Mouse (Mus musculus) left cerebral cortex, postnatal 14 days (tissue): ENCODE data around the gene Syngap1. TPM values are rescaled to one million over a fixed set of nuclear protein-coding genes. Genes with fewer than 3 reads are reported as not detected.

Experiments used
- DNase-seq, 2 experiments: peaks; one replicate each; pipeline ENCODE4 v3.0.0; 2021 to 2022; ENCODE audit warnings: low spot score in 2 of 2, mixed read lengths in 1 of 2
- intact Hi-C: fragments of 180-260 bp; cut with DNase I; formaldehyde crosslinking; loops from one replicate; pipeline ENCODE4 v1.15.1; 2025
- microRNA-seq, 2 experiments: library from miRNA; unstranded; fragments of <30 nt; microRNA quantifications; one replicate each; pipeline ENCODE4 v1.2.0; 2022
- total RNA-seq, 2 experiments: library from RNA; stranded (reverse); gene quantifications; 2 replicates each; pipeline ENCODE4 v1.2.3; 2021

Syngap1 gene
- total RNA-seq, 2 experiments from 2014 or later: 594 to 653 TPM

DNA sequence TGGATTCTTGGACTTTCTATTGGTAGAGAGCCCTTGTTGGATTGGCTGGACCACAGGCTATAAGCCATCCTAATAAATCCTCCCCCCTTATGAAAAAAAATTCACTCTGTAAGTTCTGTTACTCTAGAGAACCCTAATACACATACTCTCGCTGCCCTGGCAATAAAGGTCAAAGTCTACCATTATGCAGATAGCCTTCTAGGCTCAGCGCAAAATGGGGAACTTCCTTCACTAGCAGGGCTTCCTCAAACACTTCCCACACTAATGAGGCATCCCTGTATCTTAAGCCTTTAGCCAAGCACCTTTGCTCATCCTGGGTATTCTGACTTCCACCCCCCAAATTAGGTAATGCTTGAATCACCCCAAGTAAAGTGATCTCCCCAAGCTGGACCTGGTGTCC, 67.2 kb downstream of the Syngap1 start:
- no peak for DNase-seq
- intact Hi-C loops: no loop called here

DNA sequence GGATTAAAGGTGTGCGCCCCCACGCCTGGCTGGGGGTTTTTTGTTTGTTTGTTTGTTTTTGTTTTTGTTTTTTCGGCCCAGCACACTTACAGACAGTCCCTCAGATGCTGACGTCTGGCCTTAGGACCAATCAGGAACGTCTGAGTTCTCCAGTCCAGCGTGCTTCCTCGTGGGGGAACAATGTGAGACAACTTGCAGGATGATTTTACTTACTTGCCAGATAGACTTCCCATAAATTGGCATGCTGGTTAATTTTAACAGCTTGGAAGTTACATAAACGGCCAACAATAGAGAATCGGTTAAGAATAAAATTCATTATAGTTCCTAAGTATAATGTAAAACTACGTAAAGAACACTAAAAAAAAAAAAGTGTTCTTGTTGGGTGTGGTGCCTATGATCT, 70.1 kb downstream of the Syngap1 start:
- DNase-seq: peak; percentile 30 to 54
- intact Hi-C loops: loop anchor here (10.0 kb wide), 1 partner anchor 66 kb away; the partner anchor contains the start of gene Syngap1

DNA sequence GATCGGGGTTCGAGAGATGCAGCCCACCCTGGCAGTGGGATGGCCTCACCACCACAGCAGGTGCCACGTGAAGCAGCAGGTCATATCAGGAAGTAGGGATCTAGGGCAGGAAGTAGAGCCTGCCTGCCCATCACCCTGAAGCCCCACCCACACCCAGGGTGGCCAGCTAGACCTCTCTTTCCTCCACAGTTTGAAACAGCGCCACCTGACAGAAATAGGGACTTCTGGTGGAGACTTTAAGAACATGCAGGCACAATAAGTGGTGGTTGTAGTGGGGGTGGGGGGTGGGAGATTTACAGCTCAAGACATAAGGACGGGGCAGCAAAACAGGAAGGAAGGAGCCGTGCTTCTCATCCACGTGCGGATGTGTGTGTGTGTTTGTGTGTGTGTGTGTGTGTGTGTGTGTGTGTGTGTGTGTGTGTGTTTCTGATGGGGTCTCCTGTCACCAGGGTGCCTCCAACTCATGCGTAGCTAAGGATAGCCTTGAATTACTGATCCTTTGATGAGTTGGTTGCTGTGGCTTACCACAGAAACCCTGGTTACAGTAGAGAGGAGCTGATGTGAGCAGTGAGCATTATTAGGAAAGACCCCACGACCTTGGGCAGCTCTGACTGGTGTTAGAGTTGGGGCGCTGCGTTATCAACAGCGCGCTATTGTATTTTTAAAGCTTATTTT, 71.1 kb downstream of the Syngap1 start:
- intact Hi-C loops: loop anchor here (10.0 kb wide), 1 partner anchor 67 kb away; the partner anchor contains the start of gene Syngap1
- peak in 1 of 2 experiments; percentile 71 for DNase-seq

DNA sequence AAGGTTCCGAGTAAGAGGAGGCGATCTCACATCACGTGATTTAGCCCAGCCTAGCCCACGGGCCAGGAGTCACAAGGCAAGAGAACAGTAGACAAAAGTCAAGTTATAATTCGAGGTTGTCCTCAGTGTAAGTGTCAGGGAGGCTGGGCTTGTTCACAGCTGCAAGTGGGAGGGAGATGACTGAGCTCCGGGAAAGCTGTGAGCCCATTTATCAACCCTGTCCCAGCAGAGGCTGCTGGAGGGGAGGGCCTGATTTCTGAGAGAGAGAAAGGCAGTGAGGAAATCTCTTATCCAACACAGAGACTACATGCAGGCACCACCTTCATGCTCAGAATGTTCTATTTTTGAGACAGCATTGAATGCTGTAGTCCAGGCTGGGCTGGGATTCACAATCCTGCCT, 71.9 kb downstream of the Syngap1 start:
- peak; percentile 31 to 66 for DNase-seq
- intact Hi-C loops: loop anchor here (10.0 kb wide), 1 partner anchor 68 kb away; the partner anchor contains the start of gene Syngap1

DNA sequence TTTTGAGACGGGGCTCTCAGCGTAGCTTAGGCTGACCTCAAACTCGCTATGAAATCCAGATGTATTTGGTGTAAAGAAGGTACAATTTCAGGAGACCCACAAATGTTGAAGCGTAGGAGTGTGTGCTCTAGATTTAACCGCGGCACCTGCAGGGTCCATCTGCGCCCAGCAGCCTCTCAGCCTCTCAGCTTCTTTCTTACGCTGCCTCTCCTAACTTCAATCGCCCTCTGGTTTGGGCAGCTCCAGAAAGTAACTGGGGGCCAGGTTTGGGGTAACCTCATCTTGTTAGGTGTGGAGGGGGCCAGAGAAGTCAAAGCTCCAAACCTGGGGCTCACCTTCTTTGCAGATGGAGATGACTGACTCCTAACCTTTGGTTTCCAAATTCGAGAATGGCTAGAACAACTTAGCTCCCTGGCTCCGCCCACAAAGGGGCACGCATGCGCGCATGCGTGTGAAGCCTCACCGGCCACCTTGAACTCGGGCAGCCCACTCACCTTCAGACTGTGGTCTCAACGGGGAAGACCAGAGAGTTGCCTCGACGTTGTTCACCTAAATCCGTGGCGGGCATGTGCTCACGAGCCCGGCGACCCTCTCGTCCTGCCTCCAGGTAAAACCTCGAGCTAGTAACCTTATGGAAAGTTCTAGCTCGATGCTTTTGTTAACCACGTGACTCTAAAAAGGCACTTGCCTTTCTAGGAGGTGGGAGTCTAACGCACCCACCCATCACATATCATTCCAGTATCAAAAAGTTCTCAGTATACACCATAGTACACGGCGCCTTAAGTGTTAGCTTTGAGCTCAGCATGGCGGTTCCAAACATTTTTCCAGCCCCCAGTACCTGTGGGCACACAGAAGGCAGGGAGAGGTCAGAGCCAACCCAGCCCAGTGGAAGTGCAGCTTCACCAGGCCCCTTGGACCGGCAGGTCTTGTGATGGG, 76.8 kb downstream of the Syngap1 start:
- intact Hi-C loops: loop anchor here (5.0 to 10.0 kb wide), 2 partner anchors 46 to 73 kb away; partner anchors contain the start of genes Syngap1 and Zbtb9
- DNase-seq: peak; percentile 78 to 83

DNA sequence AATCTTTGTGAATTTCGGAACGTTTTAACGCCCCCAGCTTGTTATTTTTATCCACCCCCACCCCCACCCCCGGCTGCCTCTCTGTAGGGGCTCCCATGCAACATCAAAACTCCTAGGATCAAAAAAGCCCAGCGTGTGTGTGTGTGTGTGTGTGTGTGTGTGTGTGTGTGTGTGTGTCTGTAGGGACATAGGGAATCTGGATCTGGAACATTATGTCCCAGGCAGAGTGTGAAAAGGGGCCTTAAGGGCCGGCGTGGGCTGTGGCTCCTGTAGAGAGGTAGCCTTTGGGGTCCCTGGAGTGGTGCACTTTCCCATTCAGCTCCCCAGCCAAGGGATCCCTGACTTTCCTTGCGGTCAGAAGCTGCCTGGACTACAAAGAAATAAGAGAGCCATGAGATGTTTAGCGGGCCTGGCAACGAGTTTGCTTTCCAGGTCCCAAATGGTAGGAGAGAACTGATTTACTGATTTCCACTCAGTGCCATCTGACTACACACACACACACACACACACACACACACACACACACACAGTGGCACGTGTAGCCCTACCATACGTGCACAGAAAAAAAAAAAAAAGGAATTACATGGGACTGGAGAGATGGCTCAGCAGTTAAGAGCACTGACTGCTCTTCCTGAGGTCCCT, 77.6 kb downstream of the Syngap1 start:
- intact Hi-C loops: loop anchor here (5.0 to 10.0 kb wide), 2 partner anchors 46 to 74 kb away; partner anchors contain the start of genes Syngap1 and Zbtb9
- DNase-seq: peak; percentile 73 to 86

DNA sequence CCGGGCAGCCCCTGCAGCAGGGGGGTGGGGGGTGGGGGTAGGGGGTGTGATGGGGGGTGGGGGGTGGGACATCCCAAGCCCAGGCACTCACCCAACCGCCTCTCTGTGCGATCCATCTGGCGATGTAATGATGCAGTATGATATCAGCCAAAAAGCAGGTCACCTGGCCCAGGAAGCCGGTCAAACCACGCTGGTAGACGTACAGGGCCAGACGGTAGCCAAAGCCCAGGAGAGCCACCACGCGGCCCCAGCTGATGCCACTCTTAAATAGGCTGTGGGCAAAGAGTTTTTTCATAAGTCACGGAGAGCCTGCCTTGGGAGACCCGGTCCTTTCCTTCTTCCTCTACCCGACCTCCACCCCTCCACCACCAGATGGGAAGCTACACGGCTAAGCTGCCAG, 80.0 kb downstream of the Syngap1 start:
- no peak for DNase-seq
- intact Hi-C loops: no loop called here

DNA sequence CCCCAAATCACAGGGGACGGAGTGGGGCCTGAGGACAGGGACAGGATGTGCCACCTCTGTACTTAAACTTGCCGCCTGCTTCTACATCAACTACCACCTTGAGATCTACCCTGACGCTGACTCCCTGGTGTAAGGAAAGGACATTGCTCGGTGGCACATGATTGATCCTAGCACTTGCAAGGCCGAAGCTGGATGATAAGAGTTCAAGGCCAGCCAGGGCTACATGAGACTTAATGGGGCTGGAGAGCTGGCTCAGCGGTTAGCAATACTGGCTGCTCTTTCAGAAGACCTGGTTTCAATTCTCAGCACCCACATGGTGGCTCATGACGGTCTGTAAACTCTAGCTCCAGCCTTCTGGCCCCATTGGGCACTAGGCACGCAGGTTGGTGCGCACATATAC, 80.7 kb downstream of the Syngap1 start:
- intact Hi-C loops: no loop called here
- DNase-seq: no peak

Small RNA genes within 50 kb of the gene (microRNA-seq; reads per million reads assigned to microRNA genes)
- gene Gm27775 (0 reads per million in 2 experiments), gene Mir3083 (21.1 to 26.6 reads per million in 2 experiments), gene Mir6968 (1.3 to 6.9 reads per million in 2 experiments)

Other genes with a start within 250 kb of the Syngap1 start
- 10 to 100 TPM; 34.8 to 35.6 TPM for gene Crebrf, start 225.6 kb upstream of the Syngap1 start, total RNA-seq
- gene Bnip1, start 160.2 kb upstream of the Syngap1 start, total RNA-seq: 10 to 100 TPM; 30.4 to 35.1 TPM
- gene Nkx2-5, start 96.2 kb upstream of the Syngap1 start, total RNA-seq: not detected
- 1 to 10 TPM; 2.9 to 3.3 TPM for gene Kifc5b, start 24.2 kb upstream of the Syngap1 start, total RNA-seq
- 10 to 100 TPM; 16.8 to 20.2 TPM for gene Phf1, start 8.2 kb upstream of the Syngap1 start, total RNA-seq
- 100 to 1,000 TPM; 127 to 133 TPM for gene Cuta, start 1.7 kb upstream of the Syngap1 start, total RNA-seq
- gene Zbtb9, start 31.9 kb downstream of the Syngap1 start, total RNA-seq: 10 to 100 TPM; 16.1 to 16.3 TPM
- 10 to 100 TPM; 25.3 to 25.4 TPM for gene Bak1, start 87.8 kb downstream of the Syngap1 start, total RNA-seq
- 1 to 10 TPM; 2.2 to 2.4 TPM for gene Itpr3, start 116.1 kb downstream of the Syngap1 start, total RNA-seq
- 100 to 1,000 TPM; 201 to 202 TPM for gene Uqcc2, start 192.7 kb downstream of the Syngap1 start, total RNA-seq
- gene Ip6k3, start 226.5 kb downstream of the Syngap1 start, total RNA-seq: under 1 TPM; 0.23 to 0.29 TPM